1 mouse cellular context compared by ENCODE assay signal in the genomic region with DNA sequence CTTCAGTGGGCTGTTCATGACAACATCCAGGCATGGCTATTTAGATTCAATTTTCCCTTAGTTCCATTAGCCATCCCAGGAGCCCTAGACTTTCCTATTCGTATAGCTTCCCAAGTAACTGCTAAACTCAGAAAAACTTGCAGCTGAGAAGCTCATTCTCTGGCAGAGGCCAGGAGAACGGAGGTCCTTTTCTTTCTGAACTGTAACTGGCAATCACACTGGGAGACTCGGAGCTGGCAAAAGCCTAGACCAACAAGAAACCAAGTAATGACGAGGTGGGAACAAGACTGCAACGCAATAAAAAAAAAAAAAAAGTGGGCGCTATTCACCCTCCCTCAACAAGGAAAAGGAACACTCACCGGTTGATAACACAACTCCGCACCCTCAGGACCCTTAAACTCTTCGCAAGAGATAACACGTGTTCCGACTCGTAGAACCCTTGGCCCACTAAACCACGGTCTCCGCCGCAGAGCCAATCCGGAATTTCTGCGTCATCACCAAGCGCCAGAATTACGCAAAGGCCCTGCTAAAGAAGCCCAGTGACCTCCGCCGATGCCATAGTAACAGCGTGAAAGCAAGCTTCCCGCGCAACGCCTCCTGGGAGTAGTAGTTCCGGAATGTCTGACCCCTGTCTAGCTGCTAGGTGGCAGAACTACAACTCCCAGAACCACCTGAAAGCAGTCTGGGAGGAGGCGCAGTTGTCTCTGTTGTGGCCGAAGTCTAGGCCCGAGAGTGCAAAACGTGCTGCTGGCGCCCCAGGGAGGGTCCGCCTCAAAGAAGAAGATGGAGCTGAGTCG.
A peak's percentile ranks its signal among the peaks of the same experiment; 100 is the strongest.
TF ChIP-seq lines count a peak whose summit lies in the region.

TSS of gene Ccdc191 (plus strand) at position 593 of the 797 bp plus-strand sequence.

TF ChIP-seq in MEL, 35 proteins besides CTCF, POLR2A, EP300 and RAD21 (continued from another document):
- TF ChIP-seq ZNF384 (IDR thresholded peaks at IDR 0.05; ENCODE audit: low read depth, low read length), result peak; percentile 90
- peak; percentile 97 for TF ChIP-seq MYC (IDR thresholded peaks at IDR 0.05; ENCODE audit: low read depth, low read length)
- 0 out of 2 replicates have a peak, but pooled peaks have one; percentile 38 for TF ChIP-seq POLR2AphosphoS2 (IDR thresholded peaks at IDR 0.05; ENCODE audit: low read length)
- TF ChIP-seq MAZ (IDR thresholded peaks at IDR 0.05; ENCODE audit: low read depth, low read length), result peak; percentile 45; the same call in 1 of the 2 replicates
- no peak for TF ChIP-seq USF2 (IDR thresholded peaks at IDR 0.05; ENCODE audit: borderline replicate concordance in 1 of 2, insufficient read depth in 1 of 2, low read depth in 1 of 2, low read length in 2 of 2)
- TF ChIP-seq MAFK (IDR thresholded peaks at IDR 0.05; ENCODE audit: borderline replicate concordance, low read depth, low read length), result no peak
- no peak for TF ChIP-seq RCOR1 (IDR thresholded peaks at IDR 0.05; ENCODE audit: low read depth, low read length)
- peak; percentile 95 for TF ChIP-seq KAT2A (conservative IDR thresholded peaks at IDR 0.05; ENCODE audit: low read depth, low read length)
- no peak for TF ChIP-seq UBTF (IDR thresholded peaks at IDR 0.05; ENCODE audit: borderline replicate concordance, insufficient read depth, low read depth, low read length)
- TF ChIP-seq CHD2 (IDR thresholded peaks at IDR 0.05; ENCODE audit: low read length), result no peak; the same call in 1 of the 2 replicates
- TF ChIP-seq POLR2AphosphoS5 (IDR thresholded peaks at IDR 0.05; ENCODE audit: borderline replicate concordance, low read depth, low read length), result no peak
- peak; percentile 35; the same call in 1 of the 2 replicates for TF ChIP-seq ETS1 (IDR thresholded peaks at IDR 0.05; ENCODE audit: low read depth, low read length)
- TF ChIP-seq MAX (IDR thresholded peaks at IDR 0.05; ENCODE audit: low read length), result peak; percentile 98
